Mouse (Mus musculus) layer of hippocampus, adult 9-11 months (tissue): ENCODE data around the gene Extl1.

ENCODE experiments used
- DNase-seq: peaks from one replicate; pipeline ENCODE4 v3.0.0; 2022

Extl1 gene

DNA sequence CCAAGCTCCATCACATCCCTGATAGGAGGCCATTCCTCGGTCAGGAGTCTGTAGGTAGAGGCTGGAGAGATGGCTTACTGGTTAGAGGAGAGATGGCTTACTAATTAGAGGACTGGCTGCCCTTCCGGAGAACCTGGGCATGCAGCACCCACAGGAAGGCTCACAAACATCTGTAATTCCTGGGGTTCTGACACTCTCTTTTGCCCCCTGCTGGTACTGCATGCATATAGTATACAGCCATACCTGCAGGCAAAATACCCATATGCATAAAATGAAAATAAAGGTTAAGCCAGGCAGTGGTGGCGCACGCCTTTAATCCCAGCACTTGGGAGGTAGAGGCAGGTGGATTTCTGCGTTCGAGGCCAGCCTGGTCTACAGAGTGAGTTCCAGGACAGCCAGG is 3.6 kb upstream of the Extl1 start:
- DNase-seq = no peak

DNA sequence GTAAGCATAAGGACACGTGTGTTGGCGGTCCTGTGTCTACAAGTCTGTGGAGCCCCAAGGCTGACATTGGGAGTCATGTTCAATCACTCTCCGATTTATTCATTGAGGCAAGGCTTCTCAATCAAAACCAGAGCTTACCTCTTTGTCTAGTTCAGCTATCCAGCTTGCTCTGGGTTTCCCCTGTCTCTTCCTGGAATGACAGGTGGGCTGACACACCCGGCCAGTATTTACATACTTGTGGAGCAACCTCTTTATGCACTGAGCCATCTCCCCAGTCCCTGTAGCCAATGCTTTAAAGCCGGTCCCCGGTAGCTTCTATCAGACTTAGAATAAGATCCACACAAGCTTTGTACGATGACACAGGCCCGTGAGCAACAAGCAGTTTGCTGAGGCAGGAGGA is 4.1 kb downstream of the Extl1 start:
- no peak for DNase-seq

DNA sequence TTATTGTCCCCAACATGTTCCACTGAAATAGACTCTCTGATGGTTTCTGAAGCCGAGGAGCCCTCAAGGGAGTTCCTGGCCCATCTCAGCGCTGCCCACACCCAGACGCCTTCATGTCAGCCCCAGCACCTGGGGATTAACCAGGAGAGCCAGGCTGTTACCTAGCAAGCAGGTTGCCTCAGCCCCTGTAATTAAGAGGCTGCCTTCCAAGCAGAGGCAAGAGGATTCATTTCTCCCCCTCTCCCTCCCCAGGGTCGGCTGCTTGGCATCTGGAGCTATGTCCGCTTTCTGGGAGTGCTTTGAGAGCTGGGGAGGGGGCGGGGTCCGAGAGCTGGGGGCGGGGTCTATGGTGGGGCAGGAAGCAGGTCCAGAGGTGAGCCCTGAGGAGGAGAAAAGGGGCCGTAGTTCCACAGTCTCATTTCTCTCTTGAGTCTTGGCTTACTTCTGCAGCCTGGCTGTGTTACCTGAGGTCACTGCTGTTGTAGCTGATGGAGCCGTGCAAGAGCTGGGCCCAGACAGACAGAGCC is 5.5 kb downstream of the Extl1 start:
- no peak for DNase-seq

DNA sequence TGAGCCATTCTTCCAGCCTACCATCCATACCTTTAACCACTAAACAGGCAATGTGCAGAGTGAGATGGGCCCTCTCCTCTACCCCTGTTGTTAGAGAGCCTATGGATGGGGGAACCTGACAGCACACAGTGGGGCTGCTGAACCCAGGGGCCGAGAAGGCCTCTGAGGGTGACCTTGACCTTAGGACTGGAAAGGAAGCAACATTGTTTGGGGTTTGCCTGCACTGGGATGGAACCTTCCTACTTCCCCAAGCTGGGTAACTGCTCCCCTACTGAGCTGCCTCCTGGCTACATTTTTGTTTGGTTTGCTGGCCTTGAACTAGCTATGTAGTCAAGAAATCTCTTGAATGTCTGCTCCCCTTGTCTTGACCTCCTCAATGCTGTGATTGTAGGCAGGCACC is 9.3 kb downstream of the Extl1 start:
- no peak for DNase-seq

DNA sequence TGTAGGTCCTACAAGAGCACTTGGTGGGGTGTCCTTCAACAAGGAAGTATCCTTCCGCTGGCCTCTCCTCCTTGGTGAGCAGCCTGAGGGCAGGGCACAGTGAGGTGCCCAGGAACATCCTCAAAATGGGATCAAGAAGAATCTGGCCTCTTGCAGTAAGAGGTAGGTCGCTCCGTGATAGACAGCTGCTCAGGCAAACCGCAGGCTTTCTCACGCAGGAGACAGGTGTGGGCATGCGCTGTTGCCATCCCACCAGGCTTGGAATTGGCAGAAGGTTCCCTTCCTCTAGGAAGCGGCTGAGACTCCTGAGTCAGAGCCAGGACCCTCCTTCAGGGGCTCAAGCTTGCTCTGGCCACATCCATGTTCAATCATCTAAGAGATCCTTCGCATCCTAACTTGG is 10.4 kb downstream of the Extl1 start:
- no peak for DNase-seq

DNA sequence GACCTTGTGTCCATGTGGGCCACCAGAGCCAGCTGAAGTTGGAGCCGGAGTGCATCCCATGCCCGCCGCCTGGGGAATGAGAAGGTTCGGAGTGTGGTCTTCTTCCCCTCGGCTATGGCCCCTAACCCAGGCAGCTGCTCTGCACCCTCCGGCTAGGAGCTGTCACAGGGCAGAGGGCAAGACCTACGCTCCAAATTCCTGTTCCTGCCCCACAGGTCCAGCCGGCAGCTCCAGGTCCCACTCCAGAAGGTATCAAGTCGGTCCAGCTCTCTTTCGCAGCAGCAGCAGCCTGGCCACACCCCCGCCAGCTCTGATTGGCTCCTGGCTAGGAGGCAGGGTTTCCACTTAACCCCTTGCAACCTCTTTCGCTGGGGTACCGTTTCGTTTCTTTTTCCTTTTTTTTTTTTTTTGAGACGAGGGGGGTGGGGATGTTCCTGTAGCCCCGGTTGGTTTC is 11.3 kb downstream of the Extl1 start:
- peak; percentile 88 for DNase-seq

DNA sequence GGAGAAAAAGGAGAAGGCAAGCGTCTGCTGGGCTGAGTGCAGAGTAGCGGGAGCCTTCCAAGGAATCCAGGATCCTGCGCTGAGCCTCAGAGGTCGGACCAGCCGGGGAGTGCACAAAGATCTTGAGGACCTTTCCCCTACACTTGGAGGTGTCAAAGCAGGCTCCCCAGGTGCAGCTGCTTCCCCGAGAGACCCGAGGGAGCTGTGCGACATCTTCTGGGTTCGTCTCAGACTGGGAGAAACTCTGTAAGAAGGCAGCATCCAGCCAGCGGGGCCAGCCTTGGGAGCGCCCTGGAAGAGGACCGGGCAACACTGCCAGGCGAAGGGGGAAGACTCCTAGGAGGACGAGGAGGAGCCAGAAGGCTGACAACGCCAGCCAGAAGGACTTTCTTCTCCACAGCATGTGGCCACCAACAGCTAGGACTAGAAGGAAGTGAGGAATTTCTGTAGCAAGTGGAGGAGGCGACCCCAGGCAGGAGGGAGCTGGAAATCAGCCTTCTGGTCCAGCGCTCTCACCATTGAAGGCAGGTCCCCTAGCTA is 12.3 kb downstream of the Extl1 start:
- DNase-seq = no peak

DNA sequence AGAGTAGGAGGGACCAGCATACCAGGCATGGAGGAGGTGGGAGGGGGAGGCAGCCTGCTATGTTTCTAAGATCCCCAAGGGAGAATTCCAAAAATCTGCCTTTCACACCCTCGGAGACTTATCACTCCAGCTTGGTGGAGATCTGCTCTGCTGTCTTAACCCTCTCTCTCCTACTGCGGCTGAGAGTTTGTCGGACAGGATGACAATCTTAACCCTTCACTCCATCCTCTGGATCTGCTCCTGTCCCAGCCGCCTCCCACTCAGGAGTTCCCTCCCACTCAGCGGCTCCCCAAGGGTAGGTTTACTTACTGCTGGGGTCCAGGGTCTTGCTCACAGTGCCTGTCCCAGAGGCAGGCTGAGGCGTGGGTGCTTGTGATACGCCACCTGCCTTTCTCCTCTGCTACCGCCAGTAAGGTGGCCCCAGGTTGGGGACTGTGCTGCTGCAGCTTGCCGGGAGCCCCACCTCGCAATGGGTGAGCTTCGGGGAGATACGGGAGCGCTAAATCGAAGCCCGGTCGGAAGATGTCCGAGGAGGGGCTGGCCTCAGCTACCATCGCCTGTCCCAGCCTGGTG is 12.9 kb downstream of the Extl1 start:
- peak; percentile 81 for DNase-seq

DNA sequence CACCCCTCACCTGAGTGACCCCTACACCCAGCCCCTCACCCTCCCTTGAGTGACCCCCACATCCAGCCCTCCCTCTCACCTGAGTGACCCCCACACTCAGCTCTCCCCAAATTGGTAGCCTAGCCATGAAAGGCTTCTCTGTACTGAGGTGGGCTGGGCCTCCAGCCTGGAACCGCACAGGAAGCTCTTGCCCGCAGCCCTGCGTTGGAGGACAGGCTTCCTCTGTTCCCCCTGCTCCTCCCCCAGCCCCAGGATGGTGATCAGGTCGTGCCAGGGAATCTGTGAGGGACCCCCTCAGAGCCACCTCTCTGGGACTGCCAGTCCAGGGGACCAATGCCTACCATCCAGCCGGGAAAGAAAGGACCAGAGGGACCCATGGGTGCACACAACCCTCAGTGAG is 18.4 kb downstream of the Extl1 start:
- DNase-seq = no peak

DNA sequence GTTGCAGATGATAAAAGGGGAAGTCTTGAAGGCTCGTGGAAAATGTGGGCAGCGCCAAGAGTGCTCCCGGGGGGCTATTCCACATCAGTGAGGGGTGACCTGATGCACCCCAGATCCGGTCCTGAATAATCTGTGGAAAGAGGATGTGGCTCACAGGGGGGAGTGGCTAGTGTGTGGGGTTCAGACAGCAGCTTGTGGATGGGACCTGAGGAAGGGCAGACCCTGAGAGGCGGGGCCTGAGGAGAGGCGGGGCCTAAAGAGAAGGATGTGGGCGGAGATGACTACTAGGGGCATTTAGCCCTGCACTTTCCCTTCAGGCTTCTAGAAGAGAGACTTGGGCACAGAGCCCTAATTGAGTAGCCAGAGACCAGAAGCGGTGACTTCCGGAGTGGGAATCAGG is 21.1 kb downstream of the Extl1 start:
- peak; percentile 65 for DNase-seq

DNA sequence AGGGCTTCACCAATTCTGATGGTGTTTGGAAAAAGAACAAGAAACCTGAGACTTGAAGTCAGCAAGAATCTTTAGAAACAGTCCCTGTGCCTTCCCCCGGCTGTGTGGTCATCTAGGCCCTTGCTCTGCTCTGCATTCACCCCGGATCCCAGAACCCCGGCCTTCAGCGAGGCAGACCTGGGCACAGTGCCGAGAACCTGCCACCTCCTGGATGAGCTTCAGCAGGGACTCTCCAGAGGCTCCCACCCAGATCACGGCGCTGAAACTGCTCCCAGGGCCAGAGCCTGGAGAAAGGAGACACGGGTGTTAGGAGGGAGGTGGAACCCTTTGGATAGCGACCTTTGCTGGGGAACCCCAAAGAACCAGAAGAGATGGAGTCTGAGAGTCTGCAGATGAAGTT is 21.5 kb downstream of the Extl1 start:
- DNase-seq = no peak

DNA sequence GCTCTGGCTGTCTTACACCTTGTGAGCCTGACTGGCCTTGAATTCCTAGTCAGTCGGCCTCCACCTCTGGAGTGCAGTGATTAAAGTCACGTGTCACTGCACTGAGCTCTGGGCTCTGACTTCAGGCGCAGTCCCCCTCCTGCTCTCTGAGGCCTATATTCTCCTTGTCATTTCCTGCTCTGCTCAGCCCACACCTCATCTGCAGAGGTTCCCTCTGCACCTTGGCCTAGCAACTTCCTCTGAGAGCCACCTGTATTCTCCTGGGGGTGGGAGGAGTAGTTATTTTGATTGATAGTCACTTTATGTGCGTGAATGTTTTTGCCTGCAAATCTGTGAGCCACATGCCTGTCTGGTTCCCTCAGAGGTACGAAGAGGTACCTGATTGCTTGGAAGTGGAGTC is 22.4 kb downstream of the Extl1 start:
- no peak for DNase-seq

DNA sequence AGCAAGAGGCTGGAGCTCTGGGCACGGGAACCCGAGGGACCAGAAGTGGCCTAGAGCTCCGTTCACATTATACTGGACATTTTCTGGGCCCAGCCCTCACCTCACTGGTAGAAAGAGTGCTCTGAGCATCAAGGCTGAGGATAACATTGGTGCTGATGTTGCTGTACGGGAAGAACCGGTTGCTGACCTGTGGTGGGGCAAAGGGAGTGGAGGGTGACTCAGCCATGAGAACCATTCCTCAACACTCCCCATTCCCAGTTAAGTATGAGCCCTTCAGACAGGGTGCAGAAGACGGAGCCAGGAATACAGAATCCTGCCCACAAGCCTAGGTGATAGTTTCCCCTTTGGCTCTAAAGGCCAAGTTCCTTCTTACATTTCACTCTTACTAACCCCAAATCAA is 24.0 kb downstream of the Extl1 start:
- no peak for DNase-seq

DNA sequence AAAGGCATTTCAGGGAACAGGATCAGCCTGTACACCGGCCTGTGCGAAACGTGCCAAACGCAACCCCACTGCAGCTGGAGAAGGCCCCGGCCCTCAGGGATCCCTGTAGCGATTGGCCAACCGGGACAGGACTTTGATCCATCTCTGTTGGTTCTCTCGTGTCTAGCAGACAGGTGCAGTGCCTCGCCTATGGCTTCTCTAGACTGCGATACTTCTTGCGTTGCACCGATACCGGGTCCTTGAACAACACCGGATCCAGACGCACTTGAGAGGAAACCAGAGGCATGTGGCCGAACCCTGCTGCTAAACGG is 26.2 kb downstream of the Extl1 start:
- no peak for DNase-seq

DNA sequence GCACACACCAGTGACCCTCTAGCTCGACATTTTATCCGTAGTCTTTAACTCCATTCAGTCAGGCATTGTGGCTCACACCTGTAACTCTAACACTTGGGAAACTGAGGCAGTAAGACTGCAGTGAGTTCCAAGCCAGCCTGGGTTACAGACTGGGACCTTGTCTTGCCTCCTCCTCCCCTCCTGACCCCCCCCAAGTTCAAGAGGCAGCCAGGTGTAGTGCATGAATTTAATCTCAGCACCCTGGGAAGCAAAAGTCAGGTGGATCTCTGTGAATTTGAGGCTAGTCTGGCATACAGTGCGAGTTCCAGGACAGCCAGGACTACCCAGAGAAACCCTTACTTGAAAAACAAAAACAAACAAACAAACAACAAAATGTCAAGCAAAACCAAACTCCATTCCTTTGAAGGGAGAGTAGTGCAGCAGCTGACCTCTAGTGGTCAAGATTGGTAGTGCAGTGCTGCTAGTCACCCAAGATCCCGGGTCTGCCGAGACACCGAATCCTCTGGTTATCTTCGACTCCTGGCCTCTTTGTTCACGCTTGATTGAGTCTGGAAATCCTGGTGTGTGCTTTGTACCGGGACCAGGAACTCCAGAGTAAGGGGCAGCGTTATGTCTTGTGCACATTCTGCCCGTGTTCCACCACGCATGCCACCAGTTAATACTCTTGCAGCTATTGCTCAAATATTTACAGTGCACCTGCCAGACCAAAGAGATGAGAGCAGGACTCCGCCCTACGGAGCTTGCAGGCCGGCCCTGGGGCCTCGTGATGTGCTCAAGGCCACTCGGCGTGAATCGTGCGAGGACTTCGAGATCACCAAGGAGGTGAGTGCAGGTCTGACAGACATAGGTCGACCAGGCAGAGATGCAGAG is 26.8 kb downstream of the Extl1 start:
- no peak for DNase-seq

DNA sequence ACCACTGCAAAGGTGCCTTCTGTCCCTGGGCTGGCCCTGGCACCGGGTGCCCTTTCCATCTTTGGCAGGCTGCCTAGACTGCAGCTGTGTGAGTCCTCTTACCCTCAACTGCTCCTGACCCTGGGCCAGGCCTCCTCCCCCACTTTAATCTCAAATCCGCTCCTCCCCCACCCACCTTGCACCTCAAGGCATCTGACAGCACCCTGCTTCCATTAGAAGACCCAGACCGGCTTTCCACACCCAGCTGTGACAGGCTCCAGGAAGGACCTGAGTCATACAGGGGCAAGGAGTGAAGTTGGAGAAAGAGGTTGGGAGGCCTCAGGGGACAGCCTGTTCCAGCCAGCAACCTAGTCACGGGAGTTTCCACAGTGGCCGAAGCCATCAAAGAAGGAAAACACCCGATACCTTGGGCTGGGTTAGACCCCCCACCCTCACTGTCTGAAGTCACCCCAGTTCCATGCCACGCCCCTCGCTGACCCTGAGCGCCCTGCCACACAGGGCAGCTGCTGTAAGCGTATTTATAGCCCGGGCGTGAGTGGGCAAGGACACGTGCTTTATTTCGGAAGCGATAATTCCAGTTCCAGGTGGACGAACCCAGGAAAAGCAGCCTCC is 27.7 kb downstream of the Extl1 start:
- DNase-seq = no peak

DNA sequence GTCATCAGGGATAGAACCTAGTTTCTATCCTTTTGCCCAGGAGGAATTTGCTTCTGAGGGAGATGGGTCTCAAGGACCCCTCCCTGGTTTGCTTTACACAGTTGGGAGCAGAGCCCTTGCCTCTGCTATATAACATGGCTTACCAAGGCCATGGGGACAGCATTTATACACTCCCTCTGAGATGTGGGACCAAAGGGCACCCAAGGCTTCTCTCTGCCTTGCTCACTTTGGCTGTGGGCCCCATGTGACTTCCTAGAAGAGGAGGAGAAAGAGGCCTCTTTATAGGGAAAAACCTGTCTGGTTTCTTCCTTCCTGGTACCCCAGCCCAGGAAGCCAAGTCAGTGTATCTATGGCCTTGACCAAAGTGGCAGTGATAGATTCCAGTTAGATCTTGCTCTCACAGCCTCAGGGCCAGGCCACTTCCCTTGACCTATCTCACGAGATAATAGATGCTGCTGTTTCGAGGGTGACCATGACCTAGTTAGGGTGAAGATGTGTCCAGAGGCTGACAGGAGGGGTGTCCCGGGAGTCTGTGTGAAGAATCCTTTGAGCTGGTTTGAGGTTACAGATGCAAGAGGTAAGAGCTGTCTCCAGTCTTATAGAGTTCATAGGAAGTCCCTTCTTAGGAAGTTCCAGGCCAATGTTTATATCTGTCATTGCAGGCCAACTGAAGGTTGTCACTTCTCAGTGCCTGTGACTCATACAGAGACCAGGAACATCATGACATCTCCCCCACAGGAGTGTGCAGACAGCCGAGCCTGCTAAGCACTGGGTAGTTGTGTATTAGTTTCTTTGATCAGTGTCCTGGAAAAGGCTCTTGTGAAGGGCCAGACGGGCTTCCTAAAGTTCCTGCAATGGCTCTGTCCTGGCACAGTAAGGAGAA is 29.9 kb downstream of the Extl1 start:
- DNase-seq = no peak

DNA sequence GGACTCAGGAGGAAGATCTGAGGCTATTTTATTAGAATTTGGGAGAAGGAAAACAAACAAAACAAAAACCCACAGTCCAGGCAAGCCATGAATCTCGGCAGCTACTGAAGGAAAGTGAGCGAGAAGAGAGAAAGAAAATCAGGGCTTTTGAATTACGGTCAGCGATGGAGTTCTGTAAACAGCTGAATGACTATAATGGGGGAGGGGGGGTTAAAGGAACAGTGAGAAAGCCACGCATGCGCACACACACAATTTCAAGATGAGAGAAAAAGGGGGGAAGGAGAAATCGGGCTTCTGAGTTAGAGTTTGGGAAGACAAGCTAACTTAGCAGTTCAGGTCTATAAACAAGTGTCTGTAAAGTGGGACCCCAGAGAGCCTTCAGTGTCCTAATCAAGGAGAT is 30.7 kb downstream of the Extl1 start:
- no peak for DNase-seq

DNA sequence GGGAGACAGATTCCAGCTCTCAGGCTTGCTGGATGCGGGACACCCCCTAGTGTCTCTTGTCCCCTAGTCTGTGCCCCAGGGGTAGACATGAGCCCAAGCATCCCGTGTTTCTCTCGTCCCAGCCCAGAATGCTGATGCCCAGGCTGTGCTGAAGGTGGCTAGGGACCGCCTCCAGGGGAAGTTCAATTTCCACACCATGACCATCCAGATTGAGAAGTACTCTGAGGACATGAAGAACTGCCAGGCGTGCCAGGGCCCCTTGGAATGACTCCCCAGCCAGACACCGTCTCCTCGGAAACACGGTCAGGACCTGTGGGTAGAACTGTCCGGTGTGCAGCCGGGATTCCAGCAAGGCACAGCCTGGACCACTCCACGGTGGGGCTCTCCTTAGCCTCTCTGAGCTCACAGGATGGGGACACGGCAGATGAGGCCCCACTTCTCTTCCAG is 31.4 kb downstream of the Extl1 start:
- DNase-seq = no peak

DNA sequence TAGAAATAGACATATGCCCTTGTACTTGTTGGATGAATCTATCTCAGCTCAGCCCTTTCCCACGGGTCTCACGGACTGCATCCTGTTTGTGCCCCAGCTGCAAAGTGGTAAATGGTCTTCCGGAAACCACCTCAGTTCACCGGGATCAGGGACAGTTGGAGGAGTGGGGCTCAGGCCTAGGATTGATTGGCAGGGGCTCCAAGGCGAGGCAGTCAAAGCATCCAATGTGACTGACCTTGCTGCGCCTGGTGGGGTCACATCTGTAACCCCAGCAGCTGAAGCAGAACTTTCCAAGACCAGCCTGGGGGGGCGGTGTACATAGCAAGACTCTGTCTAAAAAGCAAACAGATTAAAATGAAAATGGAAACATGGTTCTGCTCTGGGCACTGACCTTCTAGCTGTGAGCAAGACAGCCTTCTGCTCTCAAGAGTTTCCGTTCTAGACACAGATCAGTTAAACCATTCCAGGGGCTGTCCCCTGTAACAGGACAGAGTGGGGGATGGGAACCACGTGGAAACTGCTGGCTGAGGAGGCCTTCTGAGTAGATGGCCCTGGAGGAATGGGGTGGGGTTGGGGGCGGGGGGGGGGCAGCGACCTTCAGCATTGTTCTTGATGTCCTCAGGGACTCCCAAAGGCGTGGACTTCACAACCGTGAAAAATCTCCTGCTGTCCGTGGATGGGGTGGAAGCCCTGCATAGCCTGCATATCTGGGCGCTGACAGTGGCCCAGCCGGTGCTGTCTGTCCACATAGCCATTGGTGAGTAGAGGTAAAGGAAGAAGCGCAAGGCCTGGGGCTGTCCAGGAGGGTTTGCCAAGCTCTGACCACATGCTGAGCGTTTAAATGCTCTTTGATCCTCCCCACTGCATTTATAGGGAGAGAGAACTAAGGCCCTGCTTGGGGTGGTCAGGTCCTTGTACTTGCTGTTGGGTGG is 32.1 kb downstream of the Extl1 start:
- DNase-seq = no peak

DNA sequence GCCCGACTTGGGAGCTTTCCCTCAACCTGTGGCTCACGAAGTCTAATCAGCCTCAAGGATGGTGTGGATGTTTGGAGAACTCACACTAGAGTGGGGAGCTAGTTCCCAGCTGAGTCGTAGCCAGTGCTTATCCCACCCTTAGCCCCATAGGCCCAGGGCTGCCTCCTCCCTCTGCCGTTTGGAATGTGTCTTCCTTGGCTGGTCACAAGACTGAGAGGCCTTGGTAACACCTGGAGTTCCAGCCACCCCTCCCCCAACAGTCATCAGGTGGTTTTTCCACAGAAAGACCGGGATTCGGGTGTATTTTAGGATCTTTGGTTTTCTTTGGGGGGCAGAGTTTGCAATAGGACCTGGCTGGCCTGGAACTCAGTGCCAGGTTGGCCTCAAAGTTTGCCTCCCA is 33.0 kb downstream of the Extl1 start:
- no peak for DNase-seq

DNA sequence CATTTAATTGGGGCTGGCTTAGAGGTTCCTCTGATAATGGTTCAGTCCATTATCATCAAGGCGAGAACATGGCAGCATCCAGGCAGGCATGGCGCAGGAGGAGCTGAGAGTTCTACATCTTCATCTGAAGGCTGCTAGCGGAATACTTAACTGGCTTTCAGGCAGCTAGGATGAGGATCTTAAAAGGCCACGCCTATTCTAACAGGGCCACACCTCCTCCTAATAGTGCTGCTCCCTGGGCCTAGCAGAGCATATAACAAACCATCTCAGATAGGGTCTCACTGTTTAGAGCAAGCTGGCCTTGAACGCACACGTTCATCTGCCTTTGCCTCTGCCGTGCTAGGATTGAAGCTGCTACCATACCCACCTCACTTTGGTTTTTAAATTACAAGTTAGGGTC is 33.8 kb downstream of the Extl1 start:
- DNase-seq = no peak
